Mouse (Mus musculus) CD4-positive naive resting alpha-beta T cell, adult 57 days (primary cell): ENCODE results near the gene 2700081O15Rik. TPM values are rescaled to one million over a fixed set of nuclear protein-coding genes. Genes with fewer than 3 reads are reported as not detected.

Experiments
- total RNA-seq: library from RNA; stranded (reverse); gene quantifications from one replicate; pipeline ENCODE4 v1.2.4, GENCODE M21; 2023

Gene 2700081O15Rik
- 1.4 TPM for total RNA-seq

GRCm38 (mm10) chr19:7416834-7417735 lies at the start of gene 2700081O15Rik:
TSS of gene 2700081O15Rik (plus strand) at chr19:7417625.

GRCm38 (mm10) chr19:7382903-7383865 lies 34.2 kb upstream of the 2700081O15Rik start, which contains the start of gene Spindoc:
TSS of gene Spindoc (minus strand) at chr19:7382994.

Other genes starting within 250 kb of the 2700081O15Rik start
- gene Otub1, start 211.3 kb upstream of the 2700081O15Rik start, total RNA-seq, result 102 TPM
- gene Cox8a, start 200.0 kb upstream of the 2700081O15Rik start, total RNA-seq, result 246 TPM
- 32.5 TPM for gene Naa40, start 176.4 kb upstream of the 2700081O15Rik start, total RNA-seq
- 1.0 TPM for gene Rcor2, start 150.3 kb upstream of the 2700081O15Rik start, total RNA-seq
- gene Mark2, start 75.8 kb upstream of the 2700081O15Rik start, total RNA-seq, result 266 TPM
- 32.5 TPM for gene Spindoc, start 34.6 kb upstream of the 2700081O15Rik start, total RNA-seq
- 47.1 TPM for gene Rtn3, start 65.7 kb downstream of the 2700081O15Rik start, total RNA-seq
- gene Atl3, start 76.4 kb downstream of the 2700081O15Rik start, total RNA-seq, result 53.1 TPM
- gene Pla2g16, start 139.8 kb downstream of the 2700081O15Rik start, total RNA-seq, result 30.2 TPM
- gene Lgals12, start 189.6 kb downstream of the 2700081O15Rik start, total RNA-seq, result not detected
- not detected for gene Hrasls5, start 194.9 kb downstream of the 2700081O15Rik start, total RNA-seq